Mouse (Mus musculus): ENCODE results near the gene Amigo1. TPM values are rescaled to one million over a fixed set of nuclear protein-coding genes. Genes with fewer than 3 reads are reported as not detected.

Gene Amigo1
- polyA plus RNA-seq, 1 experiment from 2014 or later: 11.8 TPM

Other genes with a start within 250 kb of the Amigo1 start
- 21.2 and 23.2 TPM in 2 replicates for gene Gstm6, start 242.6 kb upstream of the Amigo1 start, polyA plus RNA-seq (2015; fragmentation: Nextera tagmentation; extraction: Ambion mirVana)
- gene Gstm3, start 217.1 kb upstream of the Amigo1 start, polyA plus RNA-seq (2015; fragmentation: Nextera tagmentation; extraction: Ambion mirVana): not detected in 2 replicates
- 6.5 and 7.7 TPM in 2 replicates for gene Gstm2, start 199.9 kb upstream of the Amigo1 start, polyA plus RNA-seq (2015; fragmentation: Nextera tagmentation; extraction: Ambion mirVana)
- 86.7 and 139 TPM in 2 replicates for gene Gstm1, start 168.4 kb upstream of the Amigo1 start, polyA plus RNA-seq (2015; fragmentation: Nextera tagmentation; extraction: Ambion mirVana)
- gene Gstm4, start 141.4 kb upstream of the Amigo1 start, polyA plus RNA-seq (2015; fragmentation: Nextera tagmentation; extraction: Ambion mirVana): 22.2 and 23.1 TPM in 2 replicates
- 71.2 and 72.4 TPM in 2 replicates for gene Ampd2, start 99.7 kb upstream of the Amigo1 start, polyA plus RNA-seq (2015; fragmentation: Nextera tagmentation; extraction: Ambion mirVana)
- 0.15 and 0.19 TPM in 2 replicates for gene Gnat2, start 93.5 kb upstream of the Amigo1 start, polyA plus RNA-seq (2015; fragmentation: Nextera tagmentation; extraction: Ambion mirVana)
- gene Gnai3, start 40.2 kb upstream of the Amigo1 start, polyA plus RNA-seq (2015; fragmentation: Nextera tagmentation; extraction: Ambion mirVana): 115 and 125 TPM in 2 replicates
- 6.1 and 8.3 TPM in 2 replicates for gene Gpr61, start 31.5 kb upstream of the Amigo1 start, polyA plus RNA-seq (2015; fragmentation: Nextera tagmentation; extraction: Ambion mirVana)
- 4.6 and 4.8 TPM in 2 replicates for gene Cyb561d1, start 14.9 kb downstream of the Amigo1 start, polyA plus RNA-seq (2015; fragmentation: Nextera tagmentation; extraction: Ambion mirVana)
- 23.0 and 23.8 TPM in 2 replicates for gene Atxn7l2, start 24.6 kb downstream of the Amigo1 start, polyA plus RNA-seq (2015; fragmentation: Nextera tagmentation; extraction: Ambion mirVana)
- gene Sypl2, start 40.3 kb downstream of the Amigo1 start, polyA plus RNA-seq (2015; fragmentation: Nextera tagmentation; extraction: Ambion mirVana): 0.30 and 0.67 TPM in 2 replicates
- 220 and 238 TPM in 2 replicates for gene Psma5, start 70.6 kb downstream of the Amigo1 start, polyA plus RNA-seq (2015; fragmentation: Nextera tagmentation; extraction: Ambion mirVana)
- gene Sort1, start 97.7 kb downstream of the Amigo1 start, polyA plus RNA-seq (2015; fragmentation: Nextera tagmentation; extraction: Ambion mirVana): 12.4 and 16.2 TPM in 2 replicates
- not detected in 2 replicates for gene Mybphl, start 178.6 kb downstream of the Amigo1 start, polyA plus RNA-seq (2015; fragmentation: Nextera tagmentation; extraction: Ambion mirVana)
- gene Psrc1, start 197.5 kb downstream of the Amigo1 start, polyA plus RNA-seq (2015; fragmentation: Nextera tagmentation; extraction: Ambion mirVana): 3.9 and 5.2 TPM in 2 replicates
- gene Celsr2, start 229.2 kb downstream of the Amigo1 start, polyA plus RNA-seq (2015; fragmentation: Nextera tagmentation; extraction: Ambion mirVana): 27.9 and 33.2 TPM in 2 replicates